Mouse (Mus musculus) heart, adult 2 months (tissue): ENCODE data around the gene Srgap1. TPM values are rescaled to one million over a fixed set of nuclear protein-coding genes. Genes with fewer than 3 reads are reported as not detected.

Experiments
- DNase-seq, 2 experiments: peaks; one replicate each; pipeline ENCODE4 v3.0.0; 2021
- H3K27ac ChIP-seq: fragments of 200-600 bp; 2 replicates; pipeline ENCODE4 v1.8.1; 2022
- H3K27me3 ChIP-seq: fragments of 200-500 bp; 2 replicates; pipeline ENCODE4 v1.6.1; 2012; ENCODE audit warnings: mild to moderate bottlenecking, low read length, inconsistent platforms, mixed read lengths; ENCODE audit not compliant: control insufficient read depth, insufficient read depth
- H3K36me3 ChIP-seq: fragments of 200-500 bp; 2 replicates; pipeline ENCODE4 v1.6.1; 2012; ENCODE audit warnings: low read length, inconsistent platforms; ENCODE audit not compliant: control insufficient read depth, insufficient read depth
- H3K4me1 ChIP-seq: fragments of 200-500 bp; 2 replicates; pipeline ENCODE4 v1.6.1; 2011; ENCODE audit warnings: low read length; ENCODE audit not compliant: control insufficient read depth, insufficient read depth
- H3K4me3 ChIP-seq: fragments of 200-600 bp; 2 replicates; pipeline ENCODE4 v1.8.1; 2022
- H3K79me2 ChIP-seq: fragments of 200-500 bp; replicated peaks from 2 replicates; pipeline ENCODE4 v1.6.1; 2012; ENCODE audit warnings: mild to moderate bottlenecking, inconsistent platforms, low read length, moderate library complexity, mixed read lengths; ENCODE audit not compliant: control insufficient read depth, insufficient read depth
- H3K9ac ChIP-seq: fragments of 200-500 bp; 2 replicates; pipeline ENCODE4 v1.6.1; 2012; ENCODE audit warnings: low read depth, mild to moderate bottlenecking, control low read depth, inconsistent platforms, low read length, mixed read lengths
- CTCF ChIP-seq: fragments of 200-600 bp; IDR thresholded peaks from 2 replicates; pipeline ENCODE4 v1.8.1; 2022; ENCODE audit warnings: antibody characterized with exemption, mild to moderate bottlenecking, moderate library complexity
- EP300 ChIP-seq: fragments of 200-500 bp; IDR thresholded peaks from 2 replicates; pipeline ENCODE4 v1.6.1; 2011; ENCODE audit warnings: low read depth, low read length, control low read depth; ENCODE audit not compliant: insufficient read depth
- POLR2A ChIP-seq: fragments of 200-500 bp; IDR thresholded peaks from 2 replicates; pipeline ENCODE4 v1.6.1; 2011; ENCODE audit warnings: mild to moderate bottlenecking, low read depth, low read length, control low read depth; ENCODE audit not compliant: insufficient read depth
- WGBS: fragments of 180-500 bp; shearing (Covaris S2); methylation state at CpG from one replicate; pipeline ENCODE4 v1.1.7; 2018; 5-methylcytosine and 5-hydroxymethylcytosine counted together
- intact Hi-C: fragments of 180-260 bp; cut with DNase I; formaldehyde crosslinking; loops from one replicate; pipeline ENCODE4 v1.15.1; 2025
- polyA plus RNA-seq: library from polyadenylated mRNA; depleted of rRNA; stranded (reverse); fragments of >200 nt; gene quantifications from 2 replicates; pipeline ENCODE4 v1.2.3, GENCODE M21; 2012
- total RNA-seq, 2 experiments: library from RNA; stranded (reverse); gene quantifications; 2 replicates each; pipeline ENCODE4 v1.2.3; 2021

Gene Srgap1
- total and polyA plus RNA-seq, 3 experiments: 1.1 to 2.1 (median 1.3) TPM

GRCm38 (mm10) chr10:122025198-122025597, 21.9 kb downstream of the Srgap1 start:
- intact Hi-C loops: loop anchor here (5.0 kb wide), 1 partner anchor 33 kb away; no protein-coding TSS in a partner anchor
- Histone ChIP-seq H3K27me3 (no peaks in the 10 kb centered on the region; the same call in 1 of the 2 replicates), H3K36me3 (no peaks in the 10 kb centered on the region), H3K27ac (no peak overlapping the region), H3K79me2 (no peaks in the 10 kb centered on the region), H3K9ac (no peak overlapping the region), H3K4me1 (no peaks in the 10 kb centered on the region; the same call in 1 of the 2 replicates), H3K4me3 (no peak overlapping the region)
- WGBS: 53% methylated on average over 6 of the region's 6 CpGs
- DNase-seq: no peak
- no peak for TF ChIP-seq POLR2A
- TF ChIP-seq CTCF: no peak
- TF ChIP-seq EP300: 0 out of 2 replicates have a peak, but pooled peaks have one; percentile 18

- WGBS: 79% methylated on average over 5 of the region's 5 CpGs
- no peak for DNase-seq
- Histone ChIP-seq H3K36me3 (no peaks in the 10 kb centered on the region), H3K79me2 (no peaks in the 10 kb centered on the region), H3K4me1 (peaks cover 5% of the 10 kb centered on the region), H3K4me3 (no peak overlapping the region), H3K27me3 (no peaks in the 10 kb centered on the region; the same call in 1 of the 2 replicates), H3K27ac (no peak overlapping the region), H3K9ac (no peak overlapping the region)
- intact Hi-C loops: no loop called here
- TF ChIP-seq EP300 (no peak), CTCF (no peak), POLR2A (no peak)
These were observed 26.2 kb downstream of the Srgap1 start for GRCm38 (mm10) chr10:122020906-122021305.

DNA sequence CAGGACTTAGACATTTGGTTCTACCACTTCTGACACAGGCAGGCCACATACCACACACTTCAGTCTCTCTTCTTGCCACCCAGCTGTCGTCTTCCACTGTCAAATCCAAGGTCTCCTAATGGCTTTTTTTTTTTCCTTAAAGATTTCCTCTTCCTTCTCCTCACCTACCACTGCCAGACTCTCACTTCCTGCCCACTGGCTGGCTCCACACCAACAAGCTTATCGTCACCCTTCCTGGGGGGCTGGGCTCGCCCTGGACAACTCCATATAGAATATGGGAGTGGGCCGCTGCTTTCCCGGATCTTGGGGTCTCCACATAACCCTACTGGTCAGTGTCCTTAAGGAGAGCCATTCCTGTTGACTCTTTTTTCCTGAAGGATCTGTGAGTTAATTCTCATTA, 26.9 kb downstream of the Srgap1 start:
- no peak for DNase-seq
- no peaks in the 10 kb centered on the region for H3K36me3 ChIP-seq

DNA sequence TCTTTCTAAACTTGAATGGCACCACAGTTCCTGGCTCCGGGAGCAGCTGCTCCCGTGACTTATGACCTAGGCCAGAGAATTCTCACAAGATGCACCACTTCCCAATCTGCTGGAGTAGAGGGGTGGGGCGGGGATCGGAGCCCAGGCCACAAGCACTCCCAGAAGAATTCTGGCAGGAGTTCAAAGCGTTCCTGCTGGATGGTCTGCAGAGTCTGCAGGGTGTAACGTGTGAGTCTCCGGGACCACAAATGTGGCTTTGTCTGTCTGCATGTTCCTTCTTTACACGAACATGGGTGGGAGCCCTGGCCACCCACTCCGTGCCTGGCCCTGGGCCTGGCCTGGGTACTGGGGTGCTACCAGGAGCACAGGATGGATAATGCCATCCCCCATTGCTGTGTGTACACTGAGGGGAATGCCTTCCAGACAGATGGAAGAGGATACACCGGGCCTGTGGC, 28.5 kb downstream of the Srgap1 start:
- Histone ChIP-seq H3K27me3 (no peaks in the 10 kb centered on the region; the same call in 1 of the 2 replicates), H3K4me3 (no peak overlapping the region), H3K36me3 (no peaks in the 10 kb centered on the region), H3K4me1 (peaks cover 5% of the 10 kb centered on the region), H3K79me2 (no peaks in the 10 kb centered on the region), H3K9ac (no peak overlapping the region), H3K27ac (no peak overlapping the region)
- DNase-seq: peak in 1 of 2 experiments; percentile 47
- intact Hi-C loops: no loop called here
- no peak for TF ChIP-seq EP300
- no peak for TF ChIP-seq CTCF
- TF ChIP-seq POLR2A: no peak
- WGBS: 13% methylated on average over 10 of the region's 10 CpGs

More for the DNA sequence above, 26.9 kb downstream of the Srgap1 start:
- Histone ChIP-seq H3K4me3 (no peak overlapping the region), H3K27ac (no peak overlapping the region), H3K4me1 (peaks cover 5% of the 10 kb centered on the region), H3K79me2 (no peaks in the 10 kb centered on the region), H3K27me3 (no peaks in the 10 kb centered on the region; the same call in 1 of the 2 replicates), H3K9ac (no peak overlapping the region)
- TF ChIP-seq POLR2A: no peak
- no peak for TF ChIP-seq CTCF
- TF ChIP-seq EP300: no peak
- 54% methylated on average over 5 of the region's 5 CpGs for WGBS
- intact Hi-C loops: no loop called here

DNA sequence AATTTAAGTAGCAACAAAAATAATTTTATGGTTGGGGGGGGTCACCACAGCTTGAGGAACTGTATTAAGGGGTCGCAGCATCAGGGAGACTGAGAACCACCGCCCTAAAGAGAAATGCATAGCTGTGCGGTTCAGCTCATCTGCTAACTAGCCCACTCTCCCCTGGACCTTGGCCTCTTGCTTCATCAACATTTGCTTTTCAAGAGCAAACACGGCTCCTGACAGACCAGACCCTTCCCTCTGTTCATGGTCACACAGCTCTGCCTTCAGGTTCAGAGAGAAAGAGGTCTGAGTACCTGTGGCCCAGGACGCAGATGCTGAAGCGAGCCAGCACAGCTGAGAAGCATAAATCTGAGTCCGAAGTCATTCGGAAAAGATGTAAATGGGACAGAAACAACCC, 29.4 kb downstream of the Srgap1 start:
- WGBS: 94% methylated on average over 8 of the region's 8 CpGs

DNA sequence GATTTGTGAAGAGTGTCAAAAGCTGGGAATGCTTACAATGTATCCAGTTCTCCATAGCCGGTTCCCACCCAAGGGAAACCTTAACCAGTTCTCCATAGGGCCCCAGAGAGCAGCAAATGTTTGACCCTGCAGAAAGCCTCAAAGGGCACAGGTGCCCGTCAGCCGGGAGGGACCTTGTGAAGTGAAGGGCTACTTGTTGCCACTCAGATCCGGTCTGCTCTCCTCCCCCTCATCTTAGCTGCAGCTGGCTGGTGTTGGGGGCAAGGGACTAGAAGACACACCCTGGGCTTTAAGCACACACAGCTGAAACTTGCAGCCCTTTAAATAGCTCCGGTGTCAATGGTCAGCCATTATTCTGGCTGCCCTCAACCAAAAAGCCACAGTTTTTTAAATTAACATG, 30.1 kb downstream of the Srgap1 start:
- no peaks in the 10 kb centered on the region; the same call in 1 of the 2 replicates for H3K27me3 ChIP-seq
- no peaks in the 10 kb centered on the region for H3K79me2 ChIP-seq
- TF ChIP-seq EP300 (no peak), POLR2A (no peak), CTCF (no peak)
- H3K4me3 ChIP-seq: no peak overlapping the region
- intact Hi-C loops: no loop called here
- H3K27ac ChIP-seq: no peak overlapping the region
- H3K4me1 ChIP-seq: peaks cover 5% of the 10 kb centered on the region
- WGBS: 52% methylated on average over 5 of the region's 5 CpGs
- H3K36me3 ChIP-seq: no peaks in the 10 kb centered on the region
- DNase-seq: no peak
- no peak overlapping the region for H3K9ac ChIP-seq

More for the DNA sequence above, 29.4 kb downstream of the Srgap1 start:
- H3K4me1 ChIP-seq: peaks cover 5% of the 10 kb centered on the region
- no peaks in the 10 kb centered on the region; the same call in 1 of the 2 replicates for H3K27me3 ChIP-seq
- H3K4me3 ChIP-seq: no peak overlapping the region
- no peak overlapping the region for H3K9ac ChIP-seq
- no peak for DNase-seq
- intact Hi-C loops: no loop called here
- H3K27ac ChIP-seq: no peak overlapping the region
- no peaks in the 10 kb centered on the region for H3K79me2 ChIP-seq
- no peaks in the 10 kb centered on the region for H3K36me3 ChIP-seq
- TF ChIP-seq EP300: no peak
- TF ChIP-seq CTCF: no peak
- TF ChIP-seq POLR2A: no peak
